Mouse (Mus musculus) spleen, postnatal 14 days (tissue): ENCODE measurements around the gene Prkch.

Experiments
- DNase-seq, 2 experiments: peaks; one replicate each; pipeline ENCODE4 v3.0.0; 2021 to 2022; ENCODE audit warnings: low spot score in 2 of 2

Prkch gene

DNA sequence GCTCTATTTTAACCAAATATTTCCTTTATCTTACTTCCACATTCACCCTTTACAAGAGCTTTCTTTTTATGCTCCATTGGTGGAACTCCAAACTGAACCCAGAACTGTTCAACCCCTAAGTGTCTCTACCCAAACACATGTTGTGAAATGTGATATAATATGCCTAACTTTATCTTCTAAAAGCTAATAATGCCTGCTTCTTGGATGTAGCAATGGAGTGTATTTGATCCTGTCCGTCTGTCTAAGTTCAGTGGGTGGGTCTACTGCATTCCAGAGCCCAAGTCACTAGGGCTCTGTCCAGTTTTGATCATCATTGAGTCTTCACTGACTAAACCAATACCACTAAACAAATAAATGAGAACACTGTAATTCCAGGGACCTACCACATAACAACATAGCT lies 240.2 kb downstream of the Prkch start:
- no peak for DNase-seq
